Mouse (Mus musculus) intestine, embryonic 15.5 days (tissue): ENCODE data around the gene Lifr. TPM values are rescaled to one million over a fixed set of nuclear protein-coding genes. Genes with fewer than 3 reads are reported as not detected.

Experiments
- ATAC-seq: fragments of 200-750 bp; cut with Nextera tagmentation; 2 replicates; pipeline ENCODE4 v1.8.0; 2017; ENCODE audit warnings: moderate TSS enrichment, moderate library complexity
- H3K27ac ChIP-seq: fragments of 300-500 bp; sonication (generic); 2 replicates; pipeline ENCODE4 v1.5.1; 2015; ENCODE audit warnings: mild to moderate bottlenecking, inconsistent platforms
- H3K27me3 ChIP-seq: fragments of 300-500 bp; sonication (generic); replicated peaks from 2 replicates; pipeline ENCODE4 v1.6.1; 2015; ENCODE audit warnings: inconsistent platforms
- H3K36me3 ChIP-seq: fragments of 300-500 bp; sonication (generic); 2 replicates; pipeline ENCODE4 v1.6.1; 2015; ENCODE audit warnings: inconsistent platforms
- H3K4me1 ChIP-seq: fragments of 300-500 bp; sonication (generic); replicated peaks from 2 replicates; pipeline ENCODE4 v1.6.1; 2015; ENCODE audit warnings: inconsistent platforms
- H3K4me2 ChIP-seq: fragments of 300-500 bp; sonication (generic); replicated peaks from 2 replicates; pipeline ENCODE4 v1.6.1; 2015; ENCODE audit warnings: mild to moderate bottlenecking, inconsistent platforms
- H3K4me3 ChIP-seq: fragments of 300-500 bp; sonication (generic); replicated peaks from 2 replicates; pipeline ENCODE4 v1.5.1; 2015; ENCODE audit warnings: inconsistent platforms
- H3K9ac ChIP-seq: fragments of 300-500 bp; sonication (generic); 2 replicates; pipeline ENCODE4 v1.6.1; 2015; ENCODE audit warnings: inconsistent platforms
- H3K9me3 ChIP-seq: fragments of 300-500 bp; sonication (generic); 2 replicates; pipeline ENCODE4 v1.6.1; 2016; ENCODE audit warnings: inconsistent platforms
- WGBS: fragments of 180-500 bp; shearing (Covaris S2); methylation state at CpG from one replicate; pipeline ENCODE4 v1.1.7; 2015; 5-methylcytosine and 5-hydroxymethylcytosine counted together
- polyA plus RNA-seq: library from polyadenylated mRNA; unstranded; fragments of >200 nt; fragmentation: Nextera tagmentation; extraction: Ambion mirVana; gene quantifications from 2 replicates; pipeline ENCODE4 v1.2.1, GENCODE M21; 2015

Gene Lifr
- polyA plus RNA-seq, 1 experiment from 2014 or later, result 17.4 TPM

DNA sequence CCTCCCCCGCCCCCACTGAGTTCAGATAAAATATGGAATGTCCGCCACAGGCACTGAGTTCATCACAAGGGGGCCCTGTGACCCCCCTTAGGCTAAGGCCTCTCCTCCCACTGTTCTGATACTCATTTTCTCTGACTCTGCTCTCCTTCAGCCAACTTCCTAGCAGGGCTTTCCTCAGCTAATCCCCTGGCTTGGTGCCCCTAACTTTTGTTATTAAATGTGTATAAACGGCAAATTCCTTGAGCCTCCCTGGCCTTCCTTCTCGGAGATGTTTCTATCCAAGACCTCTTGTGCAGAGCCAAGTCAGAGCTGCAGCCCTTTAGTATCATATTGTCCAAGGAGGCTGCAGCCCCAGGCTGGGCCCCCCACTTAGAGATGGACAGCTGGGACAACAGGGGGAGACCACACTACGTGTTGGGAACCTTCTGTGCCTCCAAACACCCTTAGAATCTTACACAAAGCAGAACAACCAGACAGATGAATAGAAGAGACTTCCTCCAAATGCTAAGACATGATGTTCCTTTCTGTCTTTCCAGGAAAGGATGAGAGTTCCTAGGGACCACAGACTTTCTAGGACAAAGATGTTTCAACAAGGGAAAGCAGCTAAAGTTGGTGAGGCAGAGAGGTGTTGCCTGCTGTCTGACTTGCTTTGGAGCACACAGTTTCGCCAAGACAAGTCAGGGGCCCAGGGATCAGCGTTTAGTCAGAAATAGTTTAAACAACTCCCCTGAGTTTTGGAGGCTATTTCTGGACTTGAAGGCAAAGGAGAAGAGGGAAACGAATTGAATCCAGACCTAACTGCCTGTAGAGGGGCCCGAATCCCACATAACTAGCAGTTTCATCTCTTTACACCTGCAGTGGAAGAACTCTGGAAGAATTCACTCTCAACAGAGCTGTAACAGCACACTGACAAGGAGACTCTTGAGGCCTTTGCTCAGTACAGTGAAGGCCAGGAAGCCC, 111.3 kb downstream of the Lifr start:
- H3K9me3 ChIP-seq, result no peaks in the 10 kb centered on the region
- peak overlapping the region; percentile 46 for H3K27ac ChIP-seq
- peak; percentile 68 for ATAC-seq
- no peak overlapping the region for H3K4me3 ChIP-seq
- WGBS, result 44% methylated on average over 9 of the region's 9 CpGs
- H3K27me3 ChIP-seq, result no peaks in the 10 kb centered on the region
- H3K9ac ChIP-seq, result no peak overlapping the region
- peaks cover 20% of the 10 kb centered on the region for H3K4me1 ChIP-seq
- H3K4me2 ChIP-seq, result no peak overlapping the region
- no peaks in the 10 kb centered on the region for H3K36me3 ChIP-seq

DNA sequence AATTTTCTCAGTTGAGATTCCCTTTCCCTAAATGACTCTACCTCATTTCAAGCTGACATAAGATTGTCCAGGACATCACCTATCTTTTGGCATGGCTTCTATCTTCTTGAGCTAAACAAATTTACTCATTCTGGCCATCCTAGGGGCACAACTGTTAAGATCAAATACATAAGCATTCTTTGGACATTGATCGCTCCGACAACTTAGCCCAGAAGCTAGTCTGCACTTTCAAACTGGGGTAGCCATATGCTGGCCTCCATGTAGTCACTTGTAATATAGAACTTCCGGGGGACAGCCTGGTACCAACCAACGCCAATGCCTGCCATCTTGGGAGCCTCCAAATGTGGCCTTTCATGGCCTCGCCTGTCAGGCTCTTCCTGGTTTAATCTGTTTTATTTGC, 112.6 kb downstream of the Lifr start:
- Histone ChIP-seq H3K27ac (0 out of 2 replicates have a peak overlapping the region, but pooled peaks have one; percentile 66), H3K4me1 (peaks cover 20% of the 10 kb centered on the region), H3K27me3 (no peaks in the 10 kb centered on the region), H3K4me3 (no peak overlapping the region), H3K36me3 (no peaks in the 10 kb centered on the region), H3K9me3 (no peaks in the 10 kb centered on the region), H3K9ac (no peak overlapping the region), H3K4me2 (no peak overlapping the region)
- no peak for ATAC-seq
- 91% methylated on average over 5 of the region's 5 CpGs for WGBS

DNA sequence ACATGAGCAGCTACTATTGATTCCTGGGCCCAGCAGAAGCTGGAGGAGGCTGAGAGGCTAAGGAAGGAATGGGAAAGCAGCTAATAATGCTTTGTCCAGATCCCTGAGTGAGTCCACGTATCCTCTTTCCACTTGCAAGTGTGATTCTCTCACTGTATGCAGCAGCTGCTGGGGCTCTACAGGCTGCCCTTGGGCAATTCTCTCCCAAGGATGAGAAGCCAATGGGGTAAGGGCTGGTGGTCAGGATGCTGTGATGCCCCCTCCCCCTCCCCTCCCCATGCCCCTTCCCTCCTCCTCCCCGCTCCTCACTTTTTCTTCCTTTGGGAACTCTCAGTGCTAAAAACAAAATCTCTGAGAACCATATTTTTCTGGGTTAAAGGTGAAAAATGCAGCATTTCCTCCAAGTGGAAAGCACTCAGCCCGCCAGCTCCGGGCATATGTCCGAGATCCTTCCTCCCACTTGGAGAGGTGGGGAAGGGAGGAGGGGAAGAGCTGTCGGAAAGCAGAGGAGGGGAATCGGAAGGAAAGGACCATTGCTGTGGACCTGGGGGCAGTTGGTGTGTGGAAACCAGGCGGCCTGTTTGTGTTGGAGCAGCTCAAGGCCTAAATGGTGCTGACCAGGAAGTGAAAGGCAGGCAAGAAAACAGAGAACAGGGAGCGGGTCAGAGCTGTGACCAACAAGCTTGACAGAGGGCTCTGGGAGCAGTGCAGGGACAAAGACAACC, 113.4 kb downstream of the Lifr start:
- Histone ChIP-seq H3K9ac (no peak overlapping the region), H3K27me3 (no peaks in the 10 kb centered on the region), H3K4me1 (peaks cover 20% of the 10 kb centered on the region), H3K27ac (peak overlapping the region; percentile 66), H3K4me3 (no peak overlapping the region), H3K36me3 (no peaks in the 10 kb centered on the region), H3K4me2 (no peak overlapping the region), H3K9me3 (no peaks in the 10 kb centered on the region)
- 44% methylated on average over 9 of the region's 9 CpGs for WGBS
- peak; percentile 40; the same call in 1 of the 2 replicates for ATAC-seq

DNA sequence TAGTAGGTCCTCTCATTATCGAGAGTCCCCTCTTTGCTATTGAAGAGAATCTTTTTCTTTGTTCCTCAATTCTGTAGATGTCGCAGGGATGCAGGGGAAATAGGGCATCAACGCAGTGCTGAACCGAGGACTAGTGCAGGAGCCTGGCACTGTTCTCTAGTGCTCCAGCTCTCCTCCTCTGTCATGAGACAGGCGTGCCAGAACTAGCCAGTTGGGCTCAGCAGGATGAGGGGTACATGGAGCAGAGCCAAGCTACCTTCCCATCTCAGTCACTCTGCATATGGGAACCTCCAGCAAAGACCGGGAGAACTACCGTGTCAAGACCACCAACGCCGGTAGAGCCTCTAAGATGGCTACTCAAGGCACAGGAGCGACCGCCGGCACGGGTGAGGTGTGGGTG, 114.5 kb downstream of the Lifr start:
- H3K4me2 ChIP-seq, result no peak overlapping the region
- no peaks in the 10 kb centered on the region for H3K27me3 ChIP-seq
- no peaks in the 10 kb centered on the region for H3K36me3 ChIP-seq
- WGBS, result 90% methylated on average over 13 of the region's 13 CpGs
- no peaks in the 10 kb centered on the region for H3K9me3 ChIP-seq
- H3K4me1 ChIP-seq, result peaks cover 20% of the 10 kb centered on the region
- no peak for ATAC-seq
- H3K4me3 ChIP-seq, result no peak overlapping the region
- no peak overlapping the region for H3K27ac ChIP-seq
- no peak overlapping the region for H3K9ac ChIP-seq

DNA sequence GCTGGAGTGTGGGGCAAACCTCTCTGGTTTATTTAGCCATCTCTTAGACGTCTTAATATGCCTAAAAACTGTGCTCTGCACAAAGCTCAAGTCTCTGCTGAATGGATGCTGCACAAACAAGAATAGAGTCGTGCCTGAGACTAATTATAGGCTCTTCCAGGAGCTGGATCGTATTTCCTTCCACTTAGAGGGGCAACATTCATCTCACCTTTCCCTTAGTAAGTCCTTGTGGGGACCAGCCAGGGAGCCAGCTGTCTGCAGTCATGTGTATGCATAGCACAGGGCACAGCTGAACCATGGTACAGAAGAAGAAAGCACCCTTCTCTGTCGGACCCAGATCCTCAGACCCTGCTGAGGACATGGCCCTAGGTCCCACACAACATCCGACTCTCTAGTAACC, 115.7 kb downstream of the Lifr start:
- H3K4me1 ChIP-seq, result peaks cover 20% of the 10 kb centered on the region
- ATAC-seq, result no peak
- H3K4me3 ChIP-seq, result no peak overlapping the region
- H3K9ac ChIP-seq, result no peak overlapping the region
- H3K4me2 ChIP-seq, result no peak overlapping the region
- H3K27me3 ChIP-seq, result no peaks in the 10 kb centered on the region
- H3K36me3 ChIP-seq, result no peaks in the 10 kb centered on the region
- H3K9me3 ChIP-seq, result no peaks in the 10 kb centered on the region
- 52% methylated on average over 5 of the region's 5 CpGs for WGBS
- H3K27ac ChIP-seq, result no peak overlapping the region

DNA sequence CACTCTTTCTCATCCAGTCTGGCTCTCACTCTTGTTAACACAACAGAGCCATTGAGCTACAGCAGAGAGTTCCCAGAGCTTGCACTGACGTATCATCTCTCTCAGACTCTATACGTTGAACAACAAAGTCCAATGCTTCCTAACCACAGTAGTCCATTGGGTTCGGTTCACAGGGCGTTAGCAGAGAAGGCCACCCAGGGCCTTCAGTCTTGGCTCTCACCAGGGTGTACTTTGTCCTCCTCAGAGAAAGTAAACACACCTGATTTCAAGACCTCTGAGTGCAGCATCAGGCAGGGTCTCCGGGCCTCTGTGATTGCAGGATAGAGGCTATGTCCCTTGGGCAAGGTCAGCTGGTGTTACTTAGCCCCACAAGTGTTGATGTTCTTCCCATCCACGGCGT, 116.9 kb downstream of the Lifr start:
- H3K27me3 ChIP-seq, result no peaks in the 10 kb centered on the region
- H3K36me3 ChIP-seq, result no peaks in the 10 kb centered on the region
- H3K9me3 ChIP-seq, result no peaks in the 10 kb centered on the region
- no peak overlapping the region for H3K4me2 ChIP-seq
- H3K9ac ChIP-seq, result no peak overlapping the region
- H3K4me3 ChIP-seq, result no peak overlapping the region
- 66% methylated on average over 7 of the region's 7 CpGs for WGBS
- H3K27ac ChIP-seq, result no peak overlapping the region
- peaks cover 14% of the 10 kb centered on the region for H3K4me1 ChIP-seq
- peak; percentile 51; the same call in 1 of the 2 replicates for ATAC-seq

DNA sequence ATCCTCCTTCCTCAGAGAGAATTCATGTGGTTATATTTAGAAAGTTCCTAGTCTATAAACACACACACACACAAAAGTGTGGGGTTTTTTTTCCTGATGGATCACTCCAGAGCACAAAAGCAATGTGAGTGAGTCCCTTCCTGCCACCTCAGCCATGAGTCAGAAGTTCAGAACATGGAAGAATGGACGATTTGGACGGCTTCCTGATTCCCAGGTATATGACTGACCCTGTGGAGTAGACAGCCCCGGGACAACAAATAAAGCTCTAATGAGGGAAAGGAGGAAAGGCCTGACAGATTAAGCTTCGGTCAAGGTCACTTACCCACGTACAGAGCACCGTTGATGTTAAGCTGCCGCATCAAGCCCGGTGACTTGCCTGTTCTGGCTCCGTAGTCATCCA, 117.8 kb downstream of the Lifr start:
- Histone ChIP-seq H3K36me3 (no peaks in the 10 kb centered on the region), H3K4me1 (peaks cover 12% of the 10 kb centered on the region; the same call in 1 of the 2 replicates), H3K4me3 (no peak overlapping the region), H3K27ac (no peak overlapping the region), H3K4me2 (no peak overlapping the region), H3K9ac (no peak overlapping the region), H3K27me3 (no peaks in the 10 kb centered on the region), H3K9me3 (no peaks in the 10 kb centered on the region)
- no peak for ATAC-seq
- 76% methylated on average over 9 of the region's 9 CpGs for WGBS

DNA sequence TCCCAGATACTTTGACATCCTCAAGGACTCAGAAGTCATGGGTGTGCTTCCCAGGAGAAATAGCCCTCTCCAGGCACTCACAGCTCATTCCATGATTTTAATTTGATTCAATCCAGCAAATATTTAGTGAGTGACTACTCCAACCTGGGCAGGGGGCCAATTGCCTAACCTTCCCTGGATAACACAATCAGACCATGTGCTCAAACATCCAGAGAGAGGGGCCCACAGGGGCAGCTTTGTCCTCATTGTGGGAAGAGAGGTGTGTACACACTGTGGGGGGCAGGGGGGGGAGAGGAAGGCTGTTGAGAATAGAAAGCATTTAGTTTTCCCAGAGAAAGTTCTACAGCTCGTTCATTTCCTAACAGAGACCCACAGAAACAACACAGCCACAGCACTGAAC, 123.3 kb downstream of the Lifr start:
- Histone ChIP-seq H3K27ac (0 out of 2 replicates have a peak overlapping the region, but pooled peaks have one; percentile 36), H3K4me1 (0 out of 2 replicates have a peak, but pooled peaks cover 3% of the 10 kb centered on the region), H3K36me3 (no peaks in the 10 kb centered on the region), H3K27me3 (no peaks in the 10 kb centered on the region), H3K4me3 (no peak overlapping the region), H3K9me3 (no peaks in the 10 kb centered on the region), H3K9ac (no peak overlapping the region), H3K4me2 (no peak overlapping the region)
- 19% methylated on average over 1 of the region's 1 CpGs for WGBS
- peak; percentile 70; the same call in 1 of the 2 replicates for ATAC-seq

DNA sequence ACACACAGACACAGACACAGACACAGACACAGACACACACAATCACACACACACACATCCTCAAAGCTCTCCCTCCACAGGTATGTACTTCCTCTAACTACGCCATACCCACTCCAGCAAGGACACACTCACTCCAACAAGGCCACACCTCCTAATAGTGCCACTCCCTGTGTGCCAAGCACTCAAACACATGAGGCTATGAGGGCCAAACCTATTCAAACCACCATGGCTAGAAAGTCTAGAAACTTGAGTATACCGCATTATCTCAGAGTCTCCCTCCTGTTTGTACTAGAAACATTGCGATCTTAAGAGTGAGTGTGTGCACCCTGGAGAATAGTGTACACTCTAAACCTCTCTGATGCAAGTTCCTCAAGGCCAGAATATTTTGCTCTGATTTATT, 125.4 kb downstream of the Lifr start:
- Histone ChIP-seq H3K27ac (no peak overlapping the region), H3K4me2 (no peak overlapping the region), H3K9ac (no peak overlapping the region), H3K36me3 (no peaks in the 10 kb centered on the region), H3K4me3 (no peak overlapping the region), H3K27me3 (no peaks in the 10 kb centered on the region), H3K4me1 (0 out of 2 replicates have a peak, but pooled peaks cover 3% of the 10 kb centered on the region), H3K9me3 (no peaks in the 10 kb centered on the region)
- WGBS, result 93% methylated on average over 3 of the region's 3 CpGs
- ATAC-seq, result no peak

DNA sequence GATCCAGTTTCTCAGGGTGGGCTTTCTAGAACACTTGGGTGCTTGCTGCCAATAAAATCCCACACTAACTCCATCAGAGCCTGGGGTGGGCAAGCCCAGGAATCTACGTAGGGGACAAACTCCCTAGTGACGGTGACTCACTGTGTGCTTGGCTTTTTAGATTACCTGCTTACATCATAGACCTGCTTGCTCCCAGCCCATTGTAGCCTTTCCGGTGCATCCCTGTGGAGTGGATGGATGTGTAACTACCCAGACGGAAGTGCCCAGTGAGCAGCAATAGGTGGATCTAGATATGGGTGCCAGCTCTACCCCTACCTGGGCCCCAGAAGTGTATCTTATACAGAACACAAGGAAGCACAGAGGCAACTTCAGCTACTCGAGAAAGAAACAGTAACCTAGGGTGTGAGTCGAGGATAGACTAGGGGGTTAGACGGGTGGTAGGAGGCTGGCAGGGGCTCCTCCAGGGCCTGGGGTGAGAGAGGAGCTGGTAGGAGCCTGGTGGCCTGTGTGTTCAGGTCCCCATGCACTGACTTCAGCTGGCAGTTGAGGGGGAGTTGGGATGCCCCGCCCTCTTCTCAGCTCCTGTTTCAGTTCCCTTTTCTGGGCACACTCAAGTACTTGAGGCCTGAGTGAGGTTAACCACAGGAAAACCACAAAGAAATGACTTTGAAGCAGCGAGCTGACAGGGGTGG, 126.3 kb downstream of the Lifr start:
- no peak overlapping the region for H3K27ac ChIP-seq
- H3K9ac ChIP-seq, result no peak overlapping the region
- H3K9me3 ChIP-seq, result no peaks in the 10 kb centered on the region
- no peaks in the 10 kb centered on the region for H3K27me3 ChIP-seq
- no peaks in the 10 kb centered on the region for H3K36me3 ChIP-seq
- no peak for ATAC-seq
- 78% methylated on average over 9 of the region's 9 CpGs for WGBS
- H3K4me2 ChIP-seq, result no peak overlapping the region
- no peak overlapping the region for H3K4me3 ChIP-seq
- 0 out of 2 replicates have a peak, but pooled peaks cover 3% of the 10 kb centered on the region for H3K4me1 ChIP-seq

DNA sequence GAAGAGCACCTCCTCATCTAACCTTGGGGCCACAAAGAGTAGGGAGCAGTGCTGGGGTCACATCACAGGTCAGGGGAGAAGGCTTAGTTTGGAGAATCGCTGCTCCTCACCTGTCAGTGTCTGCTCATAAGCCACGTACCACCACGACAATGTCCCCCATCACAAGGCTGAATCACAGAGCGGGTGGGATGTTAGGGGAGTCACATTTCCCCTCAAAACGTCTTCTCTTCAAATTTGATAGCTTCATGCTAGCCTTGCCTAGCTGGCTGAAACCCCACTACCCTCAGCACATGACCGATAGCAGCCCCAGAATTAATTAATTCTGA, 126.8 kb downstream of the Lifr start:
- no peak for ATAC-seq

DNA sequence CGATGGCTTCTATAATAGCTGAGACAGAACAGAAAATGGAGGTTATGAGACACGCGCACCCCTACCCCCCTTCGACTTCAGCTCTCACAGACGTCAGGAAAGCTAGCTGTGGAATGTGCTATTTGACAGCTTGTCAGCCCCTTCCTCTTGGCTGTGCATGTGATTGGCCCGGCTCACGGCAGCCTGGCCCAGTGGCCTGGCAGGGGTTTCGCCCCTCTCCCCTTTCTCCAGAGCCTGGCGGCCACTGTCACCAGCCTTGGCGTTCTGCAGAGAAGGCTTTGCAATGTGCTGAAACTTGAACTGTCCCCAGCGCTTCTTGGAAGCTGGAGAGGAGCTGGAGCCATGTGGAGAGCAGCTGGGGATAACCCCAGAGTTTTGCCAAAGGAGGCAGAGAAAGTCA, 132.4 kb downstream of the Lifr start:
- Histone ChIP-seq H3K4me1 (no peaks in the 10 kb centered on the region), H3K9ac (no peak overlapping the region), H3K36me3 (no peaks in the 10 kb centered on the region), H3K4me3 (no peak overlapping the region), H3K27me3 (no peaks in the 10 kb centered on the region; the same call in 1 of the 2 replicates), H3K4me2 (no peak overlapping the region), H3K9me3 (no peaks in the 10 kb centered on the region), H3K27ac (no peak overlapping the region)
- no peak for ATAC-seq
- 58% methylated on average over 11 of the region's 11 CpGs for WGBS

More for the DNA sequence above, 126.8 kb downstream of the Lifr start:
- Histone ChIP-seq H3K4me2 (no peak overlapping the region), H3K4me1 (0 out of 2 replicates have a peak, but pooled peaks cover 3% of the 10 kb centered on the region), H3K36me3 (no peaks in the 10 kb centered on the region), H3K27me3 (no peaks in the 10 kb centered on the region), H3K9me3 (no peaks in the 10 kb centered on the region), H3K9ac (no peak overlapping the region), H3K27ac (no peak overlapping the region), H3K4me3 (no peak overlapping the region)
- WGBS, result 86% methylated on average over 6 of the region's 6 CpGs
